Mouse (Mus musculus): ENCODE measurements at regions not wholly inside any gene's neighbourhood (a gene's known extent, or its start where the extent isn't known, plus 50 kb on each side); places are given as distances from the start of the nearest gene placed in this dataset.

- Histone ChIP-seq H3K9me3 (replicated peaks; ENCODE audit: control insufficient read depth, low read length) (no peaks in the 10 kb centered on the region), H3K27ac (ENCODE audit: low read length) (peak overlapping the region; percentile 83), H3K4me1 (ENCODE audit: control insufficient read depth, insufficient read depth, low read length) (peaks cover 17% of the 10 kb centered on the region; the same call in 1 of the 2 replicates), H3K4me3 (replicated peaks; ENCODE audit: low read length) (no peak overlapping the region), H3K9ac (ENCODE audit: low read length) (no peak overlapping the region), H3K36me3 (ENCODE audit: control insufficient read depth, insufficient read depth, low read length) (no peaks in the 10 kb centered on the region), H3K27me3 (ENCODE audit: control insufficient read depth, insufficient read depth, low read length) (no peaks in the 10 kb centered on the region), H3K4me2 (ENCODE audit: low read depth, low read length) (0 out of 2 replicates have a peak overlapping the region, but pooled peaks have one; percentile 23)
- WGBS, result 47% methylated on average over 6 of the region's 6 CpGs
- peak; percentile 57; the same call in 1 of the 2 replicates for ATAC-seq (ENCODE audit: insufficient read depth, low FRiP score)
Observed at GRCm38 (mm10) chr13:101915948-101916594, 148.1 kb upstream of the Pik3r1 start.

DNA sequence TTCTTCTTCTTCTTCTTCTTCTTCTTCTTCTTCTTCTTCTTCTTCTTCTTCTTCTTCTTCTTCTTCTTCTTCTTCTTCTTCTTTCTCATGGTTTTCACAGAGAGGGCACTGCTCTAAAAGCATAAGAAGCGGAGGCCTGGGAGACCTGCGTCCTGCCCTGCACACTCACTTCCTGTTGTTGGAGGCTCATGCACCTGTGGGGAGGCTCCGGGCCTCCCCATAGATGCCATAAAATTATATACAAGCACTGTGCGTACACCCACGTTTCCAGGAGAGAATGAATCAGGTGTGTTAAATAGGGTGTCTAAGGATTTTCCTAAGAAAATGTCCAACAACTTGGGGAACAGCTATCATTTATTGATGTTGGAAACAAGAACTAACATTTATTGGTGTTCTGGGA lies 148.9 kb upstream of the Pik3r1 start:
- Histone ChIP-seq H3K4me3 (replicated peaks; ENCODE audit: low read length) (no peak overlapping the region), H3K27ac (ENCODE audit: low read length) (no peak overlapping the region), H3K9ac (ENCODE audit: low read length) (no peak overlapping the region), H3K4me1 (ENCODE audit: control insufficient read depth, insufficient read depth, low read length) (peaks cover 17% of the 10 kb centered on the region; the same call in 1 of the 2 replicates), H3K4me2 (ENCODE audit: low read depth, low read length) (no peak overlapping the region), H3K36me3 (ENCODE audit: control insufficient read depth, insufficient read depth, low read length) (no peaks in the 10 kb centered on the region), H3K9me3 (replicated peaks; ENCODE audit: control insufficient read depth, low read length) (no peaks in the 10 kb centered on the region), H3K27me3 (ENCODE audit: control insufficient read depth, insufficient read depth, low read length) (no peaks in the 10 kb centered on the region)
- WGBS, result 87% methylated on average over 5 of the region's 5 CpGs
- ATAC-seq (ENCODE audit: insufficient read depth, low FRiP score), result no peak

GRCm38 (mm10) chr13:101918185-101918584 lies 150.2 kb upstream of the Pik3r1 start:
- 70% methylated on average over 3 of the region's 3 CpGs for WGBS
- Histone ChIP-seq H3K27me3 (ENCODE audit: control insufficient read depth, insufficient read depth, low read length) (no peaks in the 10 kb centered on the region), H3K36me3 (ENCODE audit: control insufficient read depth, insufficient read depth, low read length) (no peaks in the 10 kb centered on the region), H3K9me3 (replicated peaks; ENCODE audit: control insufficient read depth, low read length) (no peaks in the 10 kb centered on the region), H3K9ac (ENCODE audit: low read length) (no peak overlapping the region), H3K4me3 (replicated peaks; ENCODE audit: low read length) (no peak overlapping the region), H3K4me2 (ENCODE audit: low read depth, low read length) (no peak overlapping the region), H3K27ac (ENCODE audit: low read length) (no peak overlapping the region), H3K4me1 (ENCODE audit: control insufficient read depth, insufficient read depth, low read length) (peaks cover 17% of the 10 kb centered on the region; the same call in 1 of the 2 replicates)
- ATAC-seq (ENCODE audit: insufficient read depth, low FRiP score), result no peak

DNA sequence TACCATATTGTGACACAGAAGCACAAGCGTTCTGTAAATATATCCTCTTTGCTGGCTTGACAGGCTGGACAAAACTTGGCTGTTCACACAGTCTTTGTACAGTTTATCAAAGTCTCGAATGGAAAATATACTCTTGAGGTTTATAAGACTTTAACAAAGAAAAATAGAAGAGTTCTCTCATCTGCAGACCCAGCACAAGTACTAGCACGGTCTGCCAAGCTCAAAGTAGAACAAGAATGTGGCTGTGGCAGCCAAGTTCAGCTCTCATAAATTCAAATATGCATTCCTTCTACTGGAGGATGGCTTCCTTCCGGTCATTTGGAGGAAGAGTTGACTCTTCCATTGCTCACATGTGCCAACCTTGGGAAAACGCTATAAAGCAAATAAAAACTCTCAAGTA lies 151.2 kb upstream of the Pik3r1 start:
- Histone ChIP-seq H3K4me1 (ENCODE audit: control insufficient read depth, insufficient read depth, low read length) (peaks cover 13% of the 10 kb centered on the region; the same call in 1 of the 2 replicates), H3K27ac (ENCODE audit: low read length) (peak overlapping the region; percentile 56; the same call in 1 of the 2 replicates), H3K4me2 (ENCODE audit: low read depth, low read length) (no peak overlapping the region), H3K4me3 (replicated peaks; ENCODE audit: low read length) (no peak overlapping the region), H3K36me3 (ENCODE audit: control insufficient read depth, insufficient read depth, low read length) (no peaks in the 10 kb centered on the region), H3K27me3 (ENCODE audit: control insufficient read depth, insufficient read depth, low read length) (no peaks in the 10 kb centered on the region), H3K9ac (ENCODE audit: low read length) (no peak overlapping the region), H3K9me3 (replicated peaks; ENCODE audit: control insufficient read depth, low read length) (no peaks in the 10 kb centered on the region)
- ATAC-seq (ENCODE audit: insufficient read depth, low FRiP score), result 0 out of 2 replicates have a peak, but pooled peaks have one; percentile 3
- 45% methylated on average over 5 of the region's 5 CpGs for WGBS

DNA sequence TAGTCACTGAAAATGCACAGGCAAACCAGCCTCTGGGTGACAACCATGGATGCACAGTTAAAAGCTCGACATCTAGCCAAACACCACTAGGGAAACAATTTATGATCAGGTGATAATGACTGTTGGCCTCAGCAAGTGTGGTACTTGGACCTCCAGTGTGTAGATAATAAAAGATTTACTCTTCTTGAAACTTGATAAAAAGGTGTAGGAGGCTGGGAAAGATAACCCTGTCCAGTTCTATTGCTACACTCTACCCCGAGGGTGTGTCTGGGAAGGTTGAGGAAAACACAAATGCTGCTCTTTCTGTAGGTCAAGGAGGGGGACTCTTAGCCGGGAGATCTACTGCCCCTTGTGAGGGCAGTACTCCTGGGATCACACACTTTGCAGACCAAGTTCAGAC lies 152.4 kb upstream of the Pik3r1 start:
- Histone ChIP-seq H3K9ac (ENCODE audit: low read length) (no peak overlapping the region), H3K4me1 (ENCODE audit: control insufficient read depth, insufficient read depth, low read length) (peaks cover 2% of the 10 kb centered on the region; the same call in 1 of the 2 replicates), H3K36me3 (ENCODE audit: control insufficient read depth, insufficient read depth, low read length) (no peaks in the 10 kb centered on the region), H3K27ac (ENCODE audit: low read length) (no peak overlapping the region), H3K4me2 (ENCODE audit: low read depth, low read length) (no peak overlapping the region), H3K4me3 (replicated peaks; ENCODE audit: low read length) (no peak overlapping the region), H3K27me3 (ENCODE audit: control insufficient read depth, insufficient read depth, low read length) (no peaks in the 10 kb centered on the region), H3K9me3 (replicated peaks; ENCODE audit: control insufficient read depth, low read length) (no peaks in the 10 kb centered on the region)
- ATAC-seq (ENCODE audit: insufficient read depth, low FRiP score), result no peak
- WGBS, result 71% methylated on average over 3 of the region's 3 CpGs

GRCm38 (mm10) chr13:101924637-101925036 lies 156.6 kb upstream of the Pik3r1 start:
- H3K9me3 ChIP-seq (replicated peaks; ENCODE audit: control insufficient read depth, low read length), result no peaks in the 10 kb centered on the region
- H3K4me1 ChIP-seq (ENCODE audit: control insufficient read depth, insufficient read depth, low read length), result no peaks in the 10 kb centered on the region
- no peak for ATAC-seq (ENCODE audit: insufficient read depth, low FRiP score)
- no peak overlapping the region for H3K9ac ChIP-seq (ENCODE audit: low read length)
- no peaks in the 10 kb centered on the region for H3K36me3 ChIP-seq (ENCODE audit: control insufficient read depth, insufficient read depth, low read length)
- WGBS, result 88% methylated on average over 2 of the region's 2 CpGs
- no peak overlapping the region for H3K27ac ChIP-seq (ENCODE audit: low read length)
- no peak overlapping the region for H3K4me3 ChIP-seq (replicated peaks; ENCODE audit: low read length)
- no peak overlapping the region for H3K4me2 ChIP-seq (ENCODE audit: low read depth, low read length)
- no peaks in the 10 kb centered on the region for H3K27me3 ChIP-seq (ENCODE audit: control insufficient read depth, insufficient read depth, low read length)

GRCm38 (mm10) chr13:101931264-101931663 lies 163.2 kb upstream of the Pik3r1 start:
- no peaks in the 10 kb centered on the region for H3K27me3 ChIP-seq (ENCODE audit: control insufficient read depth, insufficient read depth, low read length)
- WGBS, result 91% methylated on average over 4 of the region's 4 CpGs
- no peaks in the 10 kb centered on the region for H3K4me1 ChIP-seq (ENCODE audit: control insufficient read depth, insufficient read depth, low read length)
- no peak for ATAC-seq (ENCODE audit: insufficient read depth, low FRiP score)
- no peaks in the 10 kb centered on the region for H3K36me3 ChIP-seq (ENCODE audit: control insufficient read depth, insufficient read depth, low read length)
- no peaks in the 10 kb centered on the region for H3K9me3 ChIP-seq (replicated peaks; ENCODE audit: control insufficient read depth, low read length)
- no peak overlapping the region for H3K27ac ChIP-seq (ENCODE audit: low read length)
- H3K9ac ChIP-seq (ENCODE audit: low read length), result no peak overlapping the region
- no peak overlapping the region for H3K4me2 ChIP-seq (ENCODE audit: low read depth, low read length)
- H3K4me3 ChIP-seq (replicated peaks; ENCODE audit: low read length), result no peak overlapping the region

DNA sequence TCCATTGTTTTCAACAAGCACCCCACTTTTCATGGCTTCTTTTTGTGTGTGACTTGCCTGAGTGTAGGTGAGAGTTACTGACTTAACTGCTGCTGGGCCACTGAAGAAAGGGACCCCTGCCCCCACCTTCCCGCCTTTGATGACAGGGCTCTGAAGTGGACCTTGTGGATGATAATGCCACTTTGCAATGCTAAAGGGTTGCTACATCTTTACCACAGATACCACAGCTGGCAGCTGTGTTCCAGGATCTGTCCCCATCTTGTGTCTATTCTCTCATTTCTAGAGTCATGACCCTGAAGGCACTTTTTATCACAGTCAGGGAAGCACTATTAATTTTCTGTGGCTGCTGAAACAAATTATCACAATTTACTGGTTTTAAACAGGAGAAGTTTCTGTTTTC lies 163.9 kb upstream of the Pik3r1 start:
- Histone ChIP-seq H3K4me2 (ENCODE audit: low read depth, low read length) (no peak overlapping the region), H3K36me3 (ENCODE audit: control insufficient read depth, insufficient read depth, low read length) (no peaks in the 10 kb centered on the region), H3K4me1 (ENCODE audit: control insufficient read depth, insufficient read depth, low read length) (no peaks in the 10 kb centered on the region), H3K27ac (ENCODE audit: low read length) (no peak overlapping the region), H3K9ac (ENCODE audit: low read length) (no peak overlapping the region), H3K27me3 (ENCODE audit: control insufficient read depth, insufficient read depth, low read length) (no peaks in the 10 kb centered on the region), H3K9me3 (replicated peaks; ENCODE audit: control insufficient read depth, low read length) (no peaks in the 10 kb centered on the region), H3K4me3 (replicated peaks; ENCODE audit: low read length) (no peak overlapping the region)
- no peak for ATAC-seq (ENCODE audit: insufficient read depth, low FRiP score)
- 86% methylated on average over 1 of the region's 1 CpGs for WGBS

- Histone ChIP-seq H3K9ac (ENCODE audit: low read length) (no peak overlapping the region), H3K27me3 (ENCODE audit: control insufficient read depth, insufficient read depth, low read length) (no peaks in the 10 kb centered on the region), H3K36me3 (ENCODE audit: control insufficient read depth, insufficient read depth, low read length) (no peaks in the 10 kb centered on the region), H3K4me2 (ENCODE audit: low read depth, low read length) (no peak overlapping the region), H3K9me3 (replicated peaks; ENCODE audit: control insufficient read depth, low read length) (no peaks in the 10 kb centered on the region), H3K4me1 (ENCODE audit: control insufficient read depth, insufficient read depth, low read length) (no peaks in the 10 kb centered on the region), H3K27ac (ENCODE audit: low read length) (no peak overlapping the region), H3K4me3 (replicated peaks; ENCODE audit: low read length) (no peak overlapping the region)
- 62% methylated on average over 4 of the region's 4 CpGs for WGBS
- ATAC-seq (ENCODE audit: insufficient read depth, low FRiP score), result no peak
Observed at GRCm38 (mm10) chr13:101935843-101936242, 167.8 kb upstream of the Pik3r1 start.

Data from stomach, embryonic 16.5 days (tissue).